Mouse (Mus musculus) kidney, adult 2 months (tissue): ENCODE data around the gene Ivns1abp. TPM values are rescaled to one million over a fixed set of nuclear protein-coding genes. Genes with fewer than 3 reads are reported as not detected.

Source experiments
- DNase-seq: peaks from one replicate; pipeline ENCODE4 v3.0.0; 2021
- H3K27ac ChIP-seq: fragments of 200-500 bp; 2 replicates; pipeline ENCODE4 v1.5.1; 2012; ENCODE audit warnings: low read depth, low read length, control low read depth, inconsistent platforms; ENCODE audit not compliant: insufficient read depth
- H3K27me3 ChIP-seq: fragments of 200-500 bp; replicated peaks from 2 replicates; pipeline ENCODE4 v1.6.1; 2012; ENCODE audit warnings: mild to moderate bottlenecking, moderate library complexity, low read length, inconsistent platforms; ENCODE audit not compliant: control insufficient read depth, insufficient read depth
- H3K36me3 ChIP-seq: fragments of 200-500 bp; 2 replicates; pipeline ENCODE4 v1.6.1; 2012; ENCODE audit warnings: mild to moderate bottlenecking, moderate library complexity, low read length, inconsistent platforms; ENCODE audit not compliant: control insufficient read depth, insufficient read depth
- H3K4me1 ChIP-seq: fragments of 200-500 bp; 2 replicates; pipeline ENCODE4 v1.6.1; 2011; ENCODE audit warnings: low read length; ENCODE audit not compliant: control insufficient read depth, insufficient read depth
- H3K4me3 ChIP-seq: fragments of 200-500 bp; 2 replicates; pipeline ENCODE4 v1.5.1; 2011; ENCODE audit warnings: mild to moderate bottlenecking, low read depth, low read length, control low read depth; ENCODE audit not compliant: insufficient read depth
- CTCF ChIP-seq: fragments of 200-500 bp; conservative IDR thresholded peaks from 2 replicates; pipeline ENCODE4 v1.5.1; 2011; ENCODE audit warnings: low read depth, mild to moderate bottlenecking, control low read depth, low read length, moderate library complexity, mixed read lengths; ENCODE audit not compliant: insufficient read depth, insufficient read length
- POLR2A ChIP-seq: fragments of 200-500 bp; IDR thresholded peaks from one replicate; pipeline ENCODE4 v1.6.1; 2011; ENCODE audit warnings: low read depth, low read length, control low read depth
- WGBS: fragments of 180-500 bp; shearing (Covaris S2); methylation state at CpG from one replicate; pipeline ENCODE4 v1.1.7; 2018; 5-methylcytosine and 5-hydroxymethylcytosine counted together
- polyA plus RNA-seq: library from polyadenylated mRNA; depleted of rRNA; stranded (reverse); fragments of >200 nt; gene quantifications from 2 replicates; pipeline ENCODE4 v1.2.3, GENCODE M21; 2012

The Ivns1abp gene
- polyA plus RNA-seq, 1 experiment: 155 TPM

DNA sequence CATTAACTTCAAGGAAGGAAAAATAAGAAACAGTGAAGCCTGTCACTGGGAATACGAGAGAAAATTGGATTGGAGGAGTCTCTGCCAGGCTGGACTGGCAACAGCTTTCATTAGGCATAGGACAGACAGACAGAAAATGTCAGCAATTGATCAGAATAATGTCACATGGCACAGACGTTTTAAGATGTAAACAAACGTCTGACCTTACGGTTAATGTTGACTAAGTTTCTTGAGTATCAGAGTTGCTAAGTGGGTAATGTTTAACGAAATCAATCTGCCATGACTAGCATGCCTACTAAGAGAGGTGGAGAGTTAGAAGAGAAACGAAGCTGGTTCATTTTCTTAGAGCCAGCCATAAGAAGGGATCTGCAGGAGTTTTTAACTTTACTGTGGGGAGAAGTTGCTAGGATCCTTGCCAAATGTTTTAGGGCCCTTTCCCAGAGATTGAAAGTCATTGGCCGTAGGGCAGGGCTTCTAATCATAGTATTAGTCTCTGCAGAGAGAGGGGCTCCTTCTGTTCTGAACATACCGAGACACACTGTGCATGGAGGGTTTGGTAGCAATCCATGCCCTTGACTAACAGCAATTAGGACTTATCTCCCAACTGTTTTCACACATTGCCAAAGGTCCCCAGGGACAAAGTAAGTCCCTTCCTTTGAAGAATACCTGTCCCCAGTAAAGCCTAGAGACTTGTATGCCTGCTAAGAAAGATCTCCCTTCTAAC, 2.8 kb upstream of the Ivns1abp start:
- Histone ChIP-seq H3K4me3 (no peak overlapping the region), H3K27ac (peak overlapping the region; percentile 100), H3K27me3 (no peaks in the 10 kb centered on the region), H3K4me1 (peaks cover 34% of the 10 kb centered on the region), H3K36me3 (no peaks in the 10 kb centered on the region; the same call in 1 of the 2 replicates)
- 30% methylated on average over 8 of the region's 8 CpGs for WGBS
- TF ChIP-seq CTCF (no peak), POLR2A (no peak)
- peak; percentile 87 for DNase-seq

DNA sequence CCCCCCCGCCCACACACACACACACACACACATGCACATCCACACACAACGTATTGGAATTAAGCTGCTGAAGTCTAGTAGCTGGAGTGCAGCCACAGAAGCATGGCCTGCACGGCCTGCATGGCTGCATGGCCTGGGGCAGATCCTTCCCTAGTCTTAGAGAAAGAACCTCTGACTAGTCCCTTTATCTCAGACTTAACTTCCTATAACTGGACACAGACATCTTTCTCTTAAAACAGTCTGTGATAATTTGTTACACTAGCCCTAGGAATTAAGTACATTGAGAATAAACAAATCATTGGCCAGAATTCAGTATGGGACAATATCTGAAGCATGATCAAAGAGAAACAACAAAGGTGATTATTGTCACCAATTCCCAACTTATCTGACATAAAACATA, 2.0 kb upstream of the Ivns1abp start:
- H3K27ac ChIP-seq: peak overlapping the region; percentile 74
- H3K4me1 ChIP-seq: peaks cover 35% of the 10 kb centered on the region
- DNase-seq: no peak
- no peak for TF ChIP-seq CTCF
- no peak for TF ChIP-seq POLR2A
- no peaks in the 10 kb centered on the region; the same call in 1 of the 2 replicates for H3K36me3 ChIP-seq
- H3K4me3 ChIP-seq: no peak overlapping the region
- H3K27me3 ChIP-seq: no peaks in the 10 kb centered on the region
- 42% methylated on average over 3 of the region's 3 CpGs for WGBS

DNA sequence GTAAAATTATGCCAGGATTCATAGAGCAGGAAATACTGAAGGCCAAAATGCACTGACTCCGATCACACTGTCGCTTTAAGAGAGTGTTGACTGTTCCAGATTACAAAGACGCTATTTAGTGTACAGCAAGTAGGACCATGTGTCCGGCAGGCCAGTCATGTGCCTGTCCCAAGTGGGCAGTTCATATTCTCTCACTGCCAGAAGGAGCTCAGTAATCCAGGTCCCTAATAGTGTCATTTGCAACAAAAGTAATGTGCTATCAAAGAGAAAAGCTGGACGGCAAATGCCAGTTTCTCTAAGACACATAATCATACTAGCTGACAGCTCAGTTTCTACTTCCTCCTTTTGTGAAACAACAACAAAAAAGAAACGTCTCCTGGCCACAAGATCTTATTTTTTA, 1.3 kb upstream of the Ivns1abp start:
- peak; percentile 81 for DNase-seq
- Histone ChIP-seq H3K36me3 (no peaks in the 10 kb centered on the region; the same call in 1 of the 2 replicates), H3K27me3 (no peaks in the 10 kb centered on the region), H3K27ac (peak overlapping the region; percentile 99), H3K4me1 (peaks cover 35% of the 10 kb centered on the region), H3K4me3 (peak overlapping the region; percentile 49)
- no peak for TF ChIP-seq CTCF
- no peak for TF ChIP-seq POLR2A
- 3% methylated on average over 6 of the region's 6 CpGs for WGBS

DNA sequence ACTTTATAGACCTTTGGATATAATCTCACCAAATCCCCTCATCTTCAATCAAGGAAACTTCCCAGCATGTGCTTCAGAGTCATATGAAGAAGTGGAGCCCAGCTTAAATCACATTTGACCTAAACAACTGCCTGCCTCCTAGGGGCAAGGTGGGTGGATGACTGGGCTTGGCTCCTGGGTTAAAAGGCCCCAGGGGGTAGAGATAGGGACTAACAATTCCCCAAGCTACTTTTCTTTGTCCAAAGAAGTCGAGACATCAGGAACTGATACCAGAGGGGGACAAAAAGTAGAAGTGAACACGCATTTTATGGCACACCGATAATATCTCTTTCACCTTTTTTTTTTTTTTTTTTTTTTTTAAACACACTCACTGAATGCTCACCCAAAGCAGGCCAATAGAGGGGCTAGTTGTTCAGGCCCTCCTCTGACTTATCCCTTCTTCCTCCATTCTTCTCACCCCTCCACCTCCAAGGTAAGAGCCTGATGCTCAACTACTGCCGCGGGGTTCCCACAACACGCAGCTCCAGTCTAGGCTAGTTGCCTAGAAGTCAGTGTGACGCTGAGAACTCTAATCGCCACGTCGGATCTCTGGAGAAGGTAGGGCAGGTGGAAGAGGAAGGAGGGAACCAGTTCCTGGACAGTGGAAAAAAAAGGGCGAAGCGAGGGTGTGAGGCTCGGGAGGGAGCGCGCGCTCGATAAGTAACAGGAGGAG, 550 bp upstream of the Ivns1abp start:
- Histone ChIP-seq H3K4me3 (peak overlapping the region; percentile 63), H3K27me3 (no peaks in the 10 kb centered on the region), H3K27ac (peak overlapping the region; percentile 99), H3K4me1 (peaks cover 34% of the 10 kb centered on the region), H3K36me3 (no peaks in the 10 kb centered on the region; the same call in 1 of the 2 replicates)
- DNase-seq: peak; percentile 71
- no peak for TF ChIP-seq POLR2A
- 0 out of 2 replicates have a peak, but pooled peaks have one; percentile 21 for TF ChIP-seq CTCF
- WGBS: 2% methylated on average over 17 of the region's 17 CpGs

DNA sequence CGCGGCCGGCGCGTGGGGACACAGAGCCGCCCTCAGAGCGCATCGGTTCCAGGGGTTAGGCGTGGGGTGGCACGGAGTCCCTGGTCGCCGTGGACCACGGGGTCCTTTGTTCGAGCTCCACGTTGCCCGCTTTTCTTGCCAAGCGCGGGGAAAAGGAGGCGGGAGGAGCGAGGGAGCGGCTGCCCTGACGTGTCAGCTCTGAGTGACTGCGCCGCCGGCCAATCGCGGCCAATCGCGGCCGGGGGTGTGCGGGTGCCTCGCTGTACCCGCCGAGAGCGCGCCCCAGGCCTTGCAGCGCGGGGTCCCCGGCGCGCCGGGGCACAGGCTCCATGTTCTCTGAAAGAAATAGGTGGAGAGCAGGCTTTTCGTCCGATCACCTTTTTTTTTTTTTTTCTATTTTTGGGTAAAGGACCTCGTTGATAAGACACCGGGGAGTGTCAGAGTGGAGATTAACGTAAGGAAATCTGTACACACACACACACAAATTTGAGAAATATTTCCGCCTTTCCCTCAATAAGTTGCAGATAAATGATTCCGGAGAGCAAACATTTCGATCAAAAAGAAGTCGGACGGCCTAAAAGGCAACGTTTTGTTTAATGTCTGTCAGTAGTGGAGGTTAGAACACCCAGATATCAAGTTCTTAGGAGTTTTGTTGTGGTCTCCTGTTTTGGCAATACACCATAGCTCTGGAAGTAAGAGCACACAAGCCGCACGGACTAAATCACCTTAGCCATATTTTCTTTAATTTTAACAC, 1.0 kb downstream of the Ivns1abp start:
- Histone ChIP-seq H3K4me3 (peak overlapping the region; percentile 63), H3K4me1 (peaks cover 26% of the 10 kb centered on the region), H3K36me3 (peaks cover 6% of the 10 kb centered on the region), H3K27ac (peak overlapping the region; percentile 91), H3K27me3 (no peaks in the 10 kb centered on the region)
- under 1% methylated on average over 55 of the region's 55 CpGs for WGBS
- peak; percentile 98 for DNase-seq
- no peak for TF ChIP-seq POLR2A
- TF ChIP-seq CTCF: no peak

DNA sequence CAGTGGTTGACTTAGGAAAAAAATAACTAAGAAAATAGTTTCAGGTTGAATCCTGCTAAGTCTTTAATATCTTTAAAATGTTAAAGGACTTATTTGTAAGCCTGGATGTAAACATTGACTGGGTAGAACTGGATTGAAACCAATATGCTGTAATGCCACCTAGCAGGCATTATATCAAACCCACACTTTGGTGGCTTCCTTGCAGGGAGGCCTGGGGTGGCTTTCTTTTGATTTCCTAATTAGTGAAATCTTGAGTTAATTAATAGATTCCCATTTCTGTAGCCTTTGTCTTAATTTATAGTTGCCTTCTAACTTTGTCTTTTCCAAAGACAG, 1.6 kb downstream of the Ivns1abp start:
- no peaks in the 10 kb centered on the region for H3K27me3 ChIP-seq
- TF ChIP-seq POLR2A (no peak), CTCF (no peak)
- H3K36me3 ChIP-seq: peaks cover 9% of the 10 kb centered on the region
- peak overlapping the region; percentile 63 for H3K4me3 ChIP-seq
- H3K4me1 ChIP-seq: peaks cover 25% of the 10 kb centered on the region; the same call in 1 of the 2 replicates
- H3K27ac ChIP-seq: 0 out of 2 replicates have a peak overlapping the region, but pooled peaks have one; percentile 62
- no peak for DNase-seq

DNA sequence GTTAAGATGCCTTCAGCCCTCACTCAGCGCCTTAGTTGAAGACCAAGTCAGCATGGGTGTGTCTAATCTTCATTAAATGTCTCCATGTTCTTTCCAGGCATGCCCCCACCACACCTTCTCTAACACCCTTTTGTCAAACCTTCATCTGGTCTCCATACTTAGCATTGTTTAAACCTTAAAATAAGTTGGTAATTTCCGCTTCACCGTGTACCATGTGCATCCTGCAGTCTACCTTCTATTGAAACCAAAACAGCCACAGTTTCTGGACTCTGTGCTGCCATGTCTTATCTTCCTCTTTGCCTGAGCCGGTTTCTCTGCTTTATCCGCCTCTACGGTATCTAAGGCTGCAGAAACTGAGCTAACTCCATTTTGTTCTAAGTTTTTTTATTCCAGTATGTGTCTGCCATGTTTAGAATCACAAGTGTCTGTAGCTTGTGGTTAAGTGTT, 2.4 kb downstream of the Ivns1abp start:
- Histone ChIP-seq H3K4me1 (peaks cover 21% of the 10 kb centered on the region; the same call in 1 of the 2 replicates), H3K27ac (peak overlapping the region; percentile 94), H3K4me3 (peak overlapping the region; percentile 61), H3K36me3 (peaks cover 15% of the 10 kb centered on the region), H3K27me3 (no peaks in the 10 kb centered on the region)
- DNase-seq: no peak
- TF ChIP-seq CTCF: no peak
- TF ChIP-seq POLR2A: no peak
- WGBS: 13% methylated on average over 6 of the region's 6 CpGs
